Mouse (Mus musculus) cerebellum, postnatal 4 days (tissue): ENCODE measurements around the gene Wdr47.
A peak's percentile ranks its signal among the peaks of the same experiment; 100 is the strongest.
"Not testable (repeated sequence)": the region's sequence is repeated elsewhere in the genome, so short reads cannot be mapped to it uniquely, and the experiment has no call there.

Experiments used
- DNase-seq, 2 experiments: peaks; one replicate each; pipeline ENCODE4 v3.0.0; 2022; ENCODE audit warnings: low spot score in 2 of 2, mixed read lengths in 1 of 2

Wdr47 gene

DNA sequence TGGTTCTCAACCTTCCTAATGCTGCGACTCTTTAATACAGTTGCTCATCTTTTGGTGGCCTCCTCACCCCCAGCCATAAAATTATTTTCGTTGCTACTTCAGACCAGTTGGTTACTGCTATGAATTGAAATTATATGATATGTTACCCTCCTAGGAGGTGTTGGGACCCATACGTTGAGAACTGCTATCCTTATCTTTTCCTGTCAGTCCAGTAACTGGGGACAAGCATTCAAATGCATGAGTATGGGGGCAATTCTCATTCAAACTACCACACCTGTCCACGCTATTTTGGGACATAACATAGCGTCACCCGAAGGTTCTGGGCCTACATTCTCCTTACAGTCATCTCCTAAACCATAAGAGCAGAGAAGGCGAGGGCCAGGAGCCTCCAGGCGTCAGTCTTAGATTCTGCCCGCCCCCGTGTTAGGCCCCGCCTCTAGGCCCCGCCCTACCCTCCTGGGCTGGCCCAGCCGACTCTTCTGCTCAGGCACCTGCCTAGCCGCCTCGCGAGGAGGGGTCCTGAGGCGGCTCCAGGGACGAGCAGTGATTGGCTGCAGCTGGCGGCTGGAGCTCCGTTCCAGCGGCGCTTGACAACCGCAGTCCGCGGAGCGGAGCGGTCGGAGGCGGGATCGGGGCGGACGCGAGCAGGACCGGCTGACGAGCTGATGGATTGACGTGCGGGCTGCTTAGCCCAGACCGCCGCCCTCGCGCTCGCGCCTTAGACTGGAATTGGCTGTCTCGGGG is at the start of gene Wdr47:
Gene Wdr47 (plus strand): TSS at position 494 of the 744 bp plus-strand sequence.
- peak; percentile 86 to 93 for DNase-seq

DNA sequence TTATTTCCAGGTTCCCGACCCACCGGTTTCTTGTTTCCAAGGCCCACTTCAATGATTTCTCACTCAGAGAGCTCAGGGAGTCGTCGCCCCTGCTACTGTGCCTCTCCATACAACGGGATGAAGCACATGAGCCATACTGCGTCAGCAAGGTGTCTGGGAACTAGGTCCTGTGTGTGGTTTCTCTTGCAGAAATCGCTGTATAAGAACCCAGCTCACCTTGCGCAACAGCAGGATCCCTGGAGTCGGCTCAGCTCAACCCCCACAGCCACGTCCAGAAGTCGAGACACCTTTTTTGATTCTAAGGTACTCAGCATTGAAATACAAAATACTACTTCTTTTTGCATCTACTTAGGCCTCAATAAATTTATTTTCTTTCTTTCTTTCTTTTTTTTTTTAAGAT is 48.8 kb upstream of the Wdr47 start:
- no peak for DNase-seq

- peak; percentile 39 to 42 for DNase-seq
These were observed 36.9 kb upstream of the Wdr47 start for GRCm38 (mm10) chr3:108554111-108554561.

DNA sequence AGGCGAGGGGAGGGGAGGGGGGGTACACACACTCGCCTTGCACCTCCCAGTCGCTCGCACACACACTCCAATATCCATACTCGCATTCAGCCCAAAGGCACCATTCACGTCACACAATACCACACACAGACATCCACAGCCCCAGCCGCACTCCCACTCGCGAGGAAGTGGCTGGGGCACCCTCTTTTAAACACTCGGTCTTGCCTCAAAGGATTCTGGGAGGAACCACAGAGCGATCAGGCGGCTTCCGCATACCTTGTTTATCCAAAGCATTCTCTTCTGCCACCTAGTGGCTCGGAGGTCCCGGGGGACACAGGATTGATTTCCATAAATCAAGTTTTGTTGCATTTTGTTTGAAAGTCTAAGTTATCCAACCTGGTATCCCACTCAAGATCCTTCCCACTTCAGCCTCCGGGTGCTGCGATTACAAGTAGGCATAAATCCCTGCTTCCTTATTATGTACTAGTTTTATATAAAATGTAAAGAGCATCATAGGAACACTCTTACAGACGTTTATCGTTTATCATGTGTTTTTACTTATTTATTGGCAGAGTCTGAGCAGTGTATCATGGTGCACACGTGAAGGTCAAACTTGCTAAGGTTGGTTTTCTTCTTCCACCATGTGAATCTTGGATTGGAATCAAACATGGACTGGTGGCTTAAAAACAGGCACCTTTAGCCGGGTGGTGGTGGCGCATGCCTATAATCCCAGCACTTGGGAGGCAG is 36.3 kb upstream of the Wdr47 start:
- DNase-seq: peak; percentile 79 to 88

DNA sequence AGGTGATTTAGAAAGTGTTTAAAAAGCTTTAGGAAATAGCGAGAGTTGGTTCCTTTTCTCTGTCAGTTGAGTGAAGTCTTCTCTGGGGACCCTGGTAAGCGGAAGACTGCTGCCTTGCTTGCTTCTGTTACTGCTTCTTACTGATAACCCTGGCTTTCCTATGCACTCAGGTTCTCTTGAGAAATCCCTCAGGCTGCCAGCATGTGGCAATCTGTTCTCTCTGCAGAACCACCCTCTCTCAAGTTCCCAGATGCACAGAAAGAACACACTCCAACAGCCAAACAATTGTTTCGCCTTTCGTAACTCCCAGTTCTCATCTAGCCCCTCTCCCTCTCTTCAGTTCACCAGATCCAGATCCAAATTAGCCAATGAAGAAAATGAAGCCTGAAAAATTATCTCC is 33.2 kb upstream of the Wdr47 start:
- DNase-seq: no peak

DNA sequence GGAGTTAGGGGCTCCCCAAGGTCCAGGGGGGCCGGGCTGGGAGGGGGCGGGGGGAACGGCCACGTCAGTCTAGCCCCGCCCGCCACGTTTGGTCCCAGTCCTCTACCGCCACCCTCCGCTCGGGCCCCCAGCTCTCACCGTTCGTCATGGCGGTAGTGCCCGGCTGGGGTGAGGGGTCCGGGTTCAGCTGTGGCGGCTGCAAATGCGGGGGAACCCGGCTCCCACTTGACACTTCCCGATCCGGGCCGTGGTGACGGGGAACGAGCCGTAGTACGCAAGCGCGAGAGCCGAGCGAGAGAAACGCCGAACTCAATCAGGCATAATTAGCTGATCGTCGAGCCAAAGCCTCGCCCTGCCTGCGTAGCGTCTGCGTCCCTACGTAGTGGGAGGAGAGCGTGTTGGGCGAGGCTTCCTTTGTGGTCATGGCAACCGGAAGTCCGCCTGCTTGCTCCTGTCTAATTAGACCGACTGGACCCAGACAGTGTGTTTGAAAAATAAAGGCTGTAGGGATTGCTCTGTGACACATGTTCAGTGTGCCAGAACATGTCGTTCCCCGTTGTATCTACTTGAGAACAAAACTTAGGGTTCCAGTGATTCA is 28.8 kb upstream of the Wdr47 start, which contains the start of gene Tmem167b:
Gene Tmem167b (minus strand): TSS at position 334 of the 598 bp plus-strand sequence.
- DNase-seq: peak; percentile 83 to 94

- no peak for DNase-seq
These were observed 28.3 kb upstream of the Wdr47 start for GRCm38 (mm10) chr3:108562777-108563271.

GRCm38 (mm10) chr3:108563309-108563708 is 27.8 kb upstream of the Wdr47 start:
- peak; percentile 55 to 79 for DNase-seq

GRCm38 (mm10) chr3:108567990-108568877 is 22.8 kb upstream of the Wdr47 start:
- peak in 1 of 2 experiments; percentile 26 for DNase-seq

- not testable (repeated sequence) for DNase-seq
These were observed 21.4 kb upstream of the Wdr47 start for GRCm38 (mm10) chr3:108569636-108570035.

DNA sequence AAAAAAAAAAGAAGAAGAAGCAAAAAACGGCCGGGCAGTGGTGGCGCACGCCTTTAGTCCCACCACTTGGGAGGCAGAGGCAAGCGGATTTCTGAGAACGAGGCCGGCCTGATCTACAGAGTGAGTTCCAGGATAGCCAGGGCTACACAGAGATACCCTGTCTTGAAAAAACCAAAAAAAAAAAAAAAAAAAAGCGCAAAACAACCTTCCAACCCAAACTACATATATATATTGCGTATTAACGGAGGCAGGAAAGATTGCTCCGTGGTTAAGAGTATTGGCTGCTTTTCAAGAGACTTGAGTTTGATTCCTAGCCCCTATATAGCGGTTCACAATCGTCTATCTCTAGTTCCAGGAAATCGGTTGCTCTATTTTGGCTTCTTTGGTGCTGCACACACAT is 20.3 kb upstream of the Wdr47 start:
- no peak for DNase-seq

- DNase-seq: peak; percentile 92 to 98
These were observed 19.4 kb upstream of the Wdr47 start, which contains the start of gene Taf13 for GRCm38 (mm10) chr3:108571443-108572294. Taf13 (plus strand) TSS chr3:108571698.

- DNase-seq: no peak
These were observed 18.6 kb upstream of the Wdr47 start for GRCm38 (mm10) chr3:108572309-108573010.

- DNase-seq: no peak
These were observed 17.1 kb upstream of the Wdr47 start for GRCm38 (mm10) chr3:108574018-108574417.

- DNase-seq: no peak
These were observed 6.5 kb upstream of the Wdr47 start for GRCm38 (mm10) chr3:108584580-108584979.

GRCm38 (mm10) chr3:108588446-108588845 is 2.6 kb upstream of the Wdr47 start:
- DNase-seq: peak in 1 of 2 experiments; percentile 16

DNA sequence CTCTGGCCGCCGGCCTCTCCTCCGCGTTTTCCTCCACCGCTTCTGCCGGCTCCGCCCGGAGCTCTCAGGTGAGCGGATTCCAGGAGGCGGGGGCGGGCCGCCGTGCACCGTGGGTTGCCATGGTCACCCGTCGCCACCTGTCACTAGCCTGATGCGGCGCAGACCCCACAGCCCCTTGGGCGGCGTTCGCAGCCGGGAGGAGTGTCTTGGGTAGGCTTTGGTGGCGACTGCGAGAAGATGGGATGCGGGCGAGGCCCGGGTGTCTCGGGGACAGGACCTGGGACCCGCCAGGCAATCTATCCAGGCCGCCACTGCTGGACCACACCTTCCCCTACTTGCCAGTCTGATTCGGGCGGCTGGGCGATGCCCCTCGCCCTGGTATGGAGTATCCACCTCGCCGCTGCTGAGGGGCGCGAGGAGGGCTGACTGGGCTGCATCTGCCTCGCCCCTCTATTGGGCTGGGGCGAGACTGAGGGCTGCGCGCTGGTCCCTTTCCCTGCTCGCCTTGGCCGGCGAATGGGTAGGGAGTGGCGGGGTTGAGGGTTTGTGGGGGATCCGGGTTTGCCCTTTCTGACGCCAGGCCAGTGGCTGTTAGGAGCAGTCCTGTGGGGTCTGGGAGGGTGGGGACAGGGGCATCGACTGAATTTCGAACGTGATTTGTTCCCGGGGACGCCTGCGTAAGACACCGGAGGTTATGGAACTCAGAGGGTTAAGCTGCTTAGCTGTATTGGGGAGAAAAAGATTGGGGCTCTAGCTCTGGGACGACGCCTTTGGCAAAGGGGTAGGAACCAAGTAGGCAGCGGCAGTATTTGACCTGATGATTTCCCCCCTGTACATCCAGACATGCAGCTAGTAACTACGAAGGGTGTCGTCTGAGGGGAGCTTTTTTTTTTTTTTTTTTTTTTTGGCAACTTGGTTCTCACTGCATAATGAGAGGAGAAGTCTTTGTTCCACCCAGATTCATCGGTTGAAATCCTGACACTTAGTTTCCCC is 747 bp downstream of the Wdr47 start:
- no peak for DNase-seq

DNA sequence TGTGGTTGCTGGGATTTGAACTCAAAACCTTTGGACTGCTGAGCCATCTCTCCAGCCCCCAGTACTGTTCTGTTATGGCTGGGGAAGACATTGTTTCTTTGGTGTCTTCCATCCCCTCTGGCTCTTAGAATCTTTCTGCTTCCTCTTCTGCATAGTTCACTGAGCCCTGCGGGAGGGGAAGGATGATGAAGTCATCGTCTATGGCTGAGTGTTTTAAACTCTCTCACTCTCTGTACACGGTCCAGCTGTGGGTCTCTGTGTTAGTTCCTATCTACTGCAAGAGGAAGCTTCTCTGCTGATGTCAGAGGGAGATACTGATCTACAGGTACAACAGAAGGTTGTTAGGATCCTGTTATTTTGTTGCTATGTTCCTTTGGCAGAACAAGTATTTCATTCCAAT is 17.8 kb downstream of the Wdr47 start:
- no peak for DNase-seq
